In genomic region chr11:100403445-100404134, GRCm38 (mm10) we compare ENCODE assay signal across 19 mouse cellular contexts. TPM values are rescaled to one million over a fixed set of nuclear protein-coding genes. Genes with fewer than 3 reads are reported as not detected.
A peak's percentile ranks its signal among the peaks of the same experiment; 100 is the strongest.
DNase-seq lines count a peak whose midpoint lies in the region; ATAC-seq and TF ChIP-seq lines count a peak whose summit lies in the region.
"Had no signal": no experiment of that assay in that cellular context is flagged by ENCODE, and none has a peak within 500 bp of the region (broad histone marks: within the 10 kb centered on the region; RNA-seq: fewer than 3 reads in every experiment).

No protein-coding gene starts in this region.

- TF ChIP-seq CTCF in kidney, postnatal 0 days (IDR thresholded peaks at IDR 0.05; ENCODE audit: low read depth) = no peak
- no peak for TF ChIP-seq CTCF in small intestine, adult 2 months (IDR thresholded peaks at IDR 0.05; ENCODE audit: extremely low read depth, insufficient read length, insufficient replicate concordance, low read depth, low read length)

- 0 out of 2 replicates have a peak, but pooled peaks cover 3% of the 10 kb centered on the region for H3K4me1 ChIP-seq in kidney, postnatal 0 days (replicated peaks; ENCODE audit: insufficient read depth, low read length)
- peaks cover 17% of the 10 kb centered on the region for H3K4me1 ChIP-seq in kidney, embryonic 14.5 days (ENCODE audit: control insufficient read depth, insufficient read depth, low read length)
- H3K4me1 ChIP-seq in heart, embryonic 14.5 days (ENCODE audit: control insufficient read depth in 2 of 2, insufficient read depth in 2 of 2, low read length in 2 of 2) = peaks cover 48 to 61% of the 10 kb centered on the region in 2 experiments
- peaks cover 21% of the 10 kb centered on the region for H3K4me1 ChIP-seq in small intestine, adult 2 months (ENCODE audit: control insufficient read depth, insufficient read depth, insufficient read length, low read length)

- H3K27me3 ChIP-seq in kidney, postnatal 0 days (ENCODE audit: insufficient read depth, low read length) = no peaks in the 10 kb centered on the region
- no peaks in the 10 kb centered on the region for H3K27me3 ChIP-seq in kidney, embryonic 14.5 days (ENCODE audit: control insufficient read depth, insufficient read depth, low read length)
- no peaks in the 10 kb centered on the region for H3K27me3 ChIP-seq in heart, embryonic 14.5 days (ENCODE audit: control insufficient read depth, insufficient read depth, low read length)
- no peaks in the 10 kb centered on the region for H3K27me3 ChIP-seq in small intestine, adult 2 months (ENCODE audit: control insufficient read depth, insufficient read depth, low read length)
- H3K27me3 ChIP-seq: embryonic facial prominence, embryonic 13.5 days; forebrain, embryonic 15.5 days; midbrain, embryonic 15.5 days had no signal

- H3K27ac ChIP-seq in kidney, postnatal 0 days = 0 out of 2 replicates have a peak overlapping the region, but pooled peaks have one; percentile 31
- H3K27ac ChIP-seq in kidney, embryonic 14.5 days (ENCODE audit: low read depth, low read length) = no peak overlapping the region
- H3K27ac ChIP-seq in heart, embryonic 14.5 days (replicated peaks in 1 of 2; ENCODE audit: control insufficient read depth in 1 of 2, insufficient read depth in 1 of 2, low read depth in 2 of 2, low read length in 2 of 2) = peak overlapping the region; percentile 91 to 99
- peak overlapping the region; percentile 29; the same call in 1 of the 2 replicates for H3K27ac ChIP-seq in small intestine, adult 2 months (ENCODE audit: insufficient read depth, low read depth, low read length)
- H3K27ac ChIP-seq: embryonic facial prominence, embryonic 13.5 days; forebrain, embryonic 15.5 days; hindbrain, embryonic 13.5 days; midbrain, embryonic 15.5 days had no signal

- DNase-seq in cerebellum, adult 9-10 months = peak; percentile 42
- no peak for DNase-seq in cerebellum, postnatal 36 days
- DNase-seq in kidney, postnatal 0 days (ENCODE audit: low spot score) = no peak
- DNase-seq in frontal cortex, adult 2 months (ENCODE audit: extremely low spot score in 1 of 2, low spot score in 1 of 2) = no peak
- no peak for DNase-seq in Muller cell, postnatal 12 days (ENCODE audit: inconsistent ontology term)
- DNase-seq: B cell, adult 2 months; cerebellum, postnatal 10 days; gastrocnemius, postnatal 14 days; kidney, postnatal 14 days; thymus, postnatal 14 days had no signal

- TF ChIP-seq POLR2A in small intestine, adult 2 months (IDR thresholded peaks at IDR 0.05; ENCODE audit: low read depth, low read length) = no peak

- no peak overlapping the region for H3K4me2 ChIP-seq in kidney, postnatal 0 days (ENCODE audit: low read length)
- no peak overlapping the region for H3K4me2 ChIP-seq in kidney, embryonic 14.5 days (replicated peaks; ENCODE audit: low read depth, low read length)
- peak overlapping the region; percentile 56 for H3K4me2 ChIP-seq in heart, embryonic 14.5 days (ENCODE audit: low read length)
- H3K4me2 ChIP-seq: embryonic facial prominence, embryonic 13.5 days; forebrain, embryonic 15.5 days; hindbrain, embryonic 13.5 days; midbrain, embryonic 15.5 days had no signal

- H3K36me3 ChIP-seq in kidney, postnatal 0 days (ENCODE audit: insufficient read depth, low read length) = 0 out of 2 replicates have a peak, but pooled peaks cover 3% of the 10 kb centered on the region
- peaks cover 8% of the 10 kb centered on the region for H3K36me3 ChIP-seq in kidney, embryonic 14.5 days (ENCODE audit: control insufficient read depth, insufficient read depth, low read length)
- peaks cover 10% of the 10 kb centered on the region for H3K36me3 ChIP-seq in heart, embryonic 14.5 days (ENCODE audit: control insufficient read depth, insufficient read depth, low read length)
- H3K36me3 ChIP-seq in small intestine, adult 2 months (ENCODE audit: control insufficient read depth, insufficient read depth, low read length) = no peaks in the 10 kb centered on the region
- H3K36me3 ChIP-seq: forebrain, embryonic 15.5 days; G1E; hindbrain, embryonic 13.5 days; midbrain, embryonic 15.5 days had no signal

- no peak overlapping the region for H3K9ac ChIP-seq in kidney, postnatal 0 days (ENCODE audit: low read depth, low read length)
- H3K9ac ChIP-seq in kidney, embryonic 14.5 days (ENCODE audit: low read depth, low read length) = no peak overlapping the region
- H3K9ac ChIP-seq in heart, embryonic 14.5 days (ENCODE audit: low read length) = no peak overlapping the region; the same call in 1 of the 2 replicates
- H3K9ac ChIP-seq: embryonic facial prominence, embryonic 13.5 days; forebrain, embryonic 15.5 days; hindbrain, embryonic 13.5 days; midbrain, embryonic 15.5 days had no signal

- H3K4me3 ChIP-seq in kidney, postnatal 0 days (replicated peaks; ENCODE audit: low read depth, low read length) = no peak overlapping the region
- H3K4me3 ChIP-seq in kidney, embryonic 14.5 days (ENCODE audit: low read length) = no peak overlapping the region
- H3K4me3 ChIP-seq in heart, embryonic 14.5 days (ENCODE audit: control insufficient read depth in 1 of 2, insufficient read depth in 1 of 2, low read depth in 1 of 2, low read length in 2 of 2) = no peak overlapping the region
- no peak overlapping the region for H3K4me3 ChIP-seq in small intestine, adult 2 months (ENCODE audit: low read depth, low read length)
- H3K4me3 ChIP-seq: embryonic facial prominence, embryonic 13.5 days; forebrain, embryonic 15.5 days; hindbrain, embryonic 13.5 days; midbrain, embryonic 15.5 days had no signal

- no peaks in the 10 kb centered on the region for H3K9me3 ChIP-seq in kidney, postnatal 0 days (replicated peaks; ENCODE audit: low read length)
- no peaks in the 10 kb centered on the region for H3K9me3 ChIP-seq in kidney, embryonic 14.5 days (ENCODE audit: control insufficient read depth, low read length)
- no peaks in the 10 kb centered on the region for H3K9me3 ChIP-seq in heart, embryonic 14.5 days (ENCODE audit: control insufficient read depth, low read length)
- H3K9me3 ChIP-seq: embryonic facial prominence, embryonic 13.5 days; forebrain, embryonic 15.5 days; G1E; hindbrain, embryonic 13.5 days; midbrain, embryonic 15.5 days had no signal

- no peak for ATAC-seq in kidney, postnatal 0 days (replicated peaks; ENCODE audit: low FRiP score, low read depth)
- ATAC-seq in kidney, embryonic 14.5 days (ENCODE audit: low FRiP score, low TSS enrichment) = no peak
- ATAC-seq in heart, embryonic 14.5 days (ENCODE audit: insufficient number of reproducible peaks, insufficient read depth, low FRiP score, low read depth) = peak; percentile 48; the same call in 1 of the 2 replicates
- ATAC-seq: forebrain, embryonic 15.5 days; midbrain, embryonic 15.5 days had no signal

- WGBS in kidney, postnatal 0 days = 49% methylated on average over 10 of the region's 10 CpGs
- 44% methylated on average over 10 of the region's 10 CpGs for WGBS in kidney, embryonic 14.5 days
- 10% methylated on average over 10 of the region's 10 CpGs for WGBS in heart, embryonic 14.5 days
- 26% methylated on average over 10 of the region's 10 CpGs for WGBS in small intestine, adult 2 months

RNA-seq across cellular contexts. Expression of gene Jup, which starts 6.0 kb away (rescaled TPM):
- 119 and 129 TPM in 2 replicates for polyA plus RNA-seq in kidney, postnatal 0 days (2015; fragmentation: Nextera tagmentation; extraction: Ambion mirVana)
- 66.8 and 84.7 TPM in 2 replicates for polyA plus RNA-seq in kidney, embryonic 14.5 days (2014; fragmentation: Nextera tagmentation; extraction: Ambion mirVana)
- polyA plus RNA-seq in heart, embryonic 14.5 days (2014; fragmentation: Nextera tagmentation; extraction: Ambion mirVana) = 117 and 118 TPM in 2 replicates
- polyA plus RNA-seq in small intestine, adult 2 months (2012; rRNA removed) = 253 and 689 TPM in 2 replicates
- polyA plus RNA-seq in frontal cortex, adult 2 months (2012; rRNA removed) = 71.3 and 71.5 TPM in 2 replicates
- polyA plus RNA-seq: G1E had no signal

RNA-seq across cellular contexts. Expression of gene P3h4, which starts 11.0 kb away (rescaled TPM):
- polyA plus RNA-seq in kidney, postnatal 0 days (2015; fragmentation: Nextera tagmentation; extraction: Ambion mirVana) = 51.4 and 54.5 TPM in 2 replicates
- 59.7 and 63.3 TPM in 2 replicates for polyA plus RNA-seq in kidney, embryonic 14.5 days (2014; fragmentation: Nextera tagmentation; extraction: Ambion mirVana)
- 54.7 and 58.1 TPM in 2 replicates for polyA plus RNA-seq in heart, embryonic 14.5 days (2014; fragmentation: Nextera tagmentation; extraction: Ambion mirVana)
- polyA plus RNA-seq in small intestine, adult 2 months (2012; rRNA removed) = 11.4 and 12.8 TPM in 2 replicates
- polyA plus RNA-seq in frontal cortex, adult 2 months (2012; rRNA removed) = 13.6 and 15.8 TPM in 2 replicates
- polyA plus RNA-seq: G1E had no signal

RNA-seq across cellular contexts. Expression of gene Fkbp10, which starts 11.9 kb away (rescaled TPM):
- 108 and 122 TPM in 2 replicates for polyA plus RNA-seq in kidney, postnatal 0 days (2015; fragmentation: Nextera tagmentation; extraction: Ambion mirVana)
- polyA plus RNA-seq in kidney, embryonic 14.5 days (2014; fragmentation: Nextera tagmentation; extraction: Ambion mirVana) = 75.4 and 113 TPM in 2 replicates
- 94.5 and 95.3 TPM in 2 replicates for polyA plus RNA-seq in heart, embryonic 14.5 days (2014; fragmentation: Nextera tagmentation; extraction: Ambion mirVana)
- 7.2 and 10.0 TPM in 2 replicates for polyA plus RNA-seq in small intestine, adult 2 months (2012; rRNA removed)
- polyA plus RNA-seq in frontal cortex, adult 2 months (2012; rRNA removed) = 10.6 and 10.8 TPM in 2 replicates
- polyA plus RNA-seq: G1E had no signal

RNA-seq across cellular contexts. Expression of gene Nt5c3b, which starts 38.0 kb away (rescaled TPM):
- polyA plus RNA-seq in kidney, postnatal 0 days (2015; fragmentation: Nextera tagmentation; extraction: Ambion mirVana) = 97.6 and 98.6 TPM in 2 replicates
- 100 and 112 TPM in 2 replicates for polyA plus RNA-seq in kidney, embryonic 14.5 days (2014; fragmentation: Nextera tagmentation; extraction: Ambion mirVana)
- polyA plus RNA-seq in heart, embryonic 14.5 days (2014; fragmentation: Nextera tagmentation; extraction: Ambion mirVana) = 95.8 and 102 TPM in 2 replicates
- polyA plus RNA-seq in small intestine, adult 2 months (2012; rRNA removed) = 7.9 and 8.4 TPM in 2 replicates
- 63.7 and 77.3 TPM in 2 replicates for polyA plus RNA-seq in frontal cortex, adult 2 months (2012; rRNA removed)

RNA-seq across cellular contexts. Expression of gene Klhl10, which starts 38.1 kb away (rescaled TPM):
- polyA plus RNA-seq in kidney, postnatal 0 days (2015; fragmentation: Nextera tagmentation; extraction: Ambion mirVana) = 0.29 and 0.32 TPM in 2 replicates
- polyA plus RNA-seq in kidney, embryonic 14.5 days (2014; fragmentation: Nextera tagmentation; extraction: Ambion mirVana) = 0.61 and 0.68 TPM in 2 replicates
- 0.36 and 0.44 TPM in 2 replicates for polyA plus RNA-seq in heart, embryonic 14.5 days (2014; fragmentation: Nextera tagmentation; extraction: Ambion mirVana)
- 0.04 TPM in 1 of 2 replicates, not detected in the other for polyA plus RNA-seq in small intestine, adult 2 months (2012; rRNA removed)
- 0.72 and 0.74 TPM in 2 replicates for polyA plus RNA-seq in frontal cortex, adult 2 months (2012; rRNA removed)
- polyA plus RNA-seq: G1E; liver, embryonic 16.5 days had no signal
